Mouse (Mus musculus) frontal cortex, postnatal 14 days (tissue): ENCODE data around the gene Selplg.
"Not testable (repeated sequence)": the region's sequence is repeated elsewhere in the genome, so short reads cannot be mapped to it uniquely, and the experiment has no call there.

Experiments used
- DNase-seq, 2 experiments: peaks; one replicate each; pipeline ENCODE4 v3.0.0; 2022; ENCODE audit warnings: low spot score in 2 of 2

Gene Selplg

GRCm38 (mm10) chr5:113825558-113825957 lies 6.9 kb downstream of the Selplg start:
- DNase-seq: no peak

- no peak for DNase-seq
These were observed 8.2 kb downstream of the Selplg start for GRCm38 (mm10) chr5:113824228-113824627.

GRCm38 (mm10) chr5:113818572-113818971 lies 13.9 kb downstream of the Selplg start:
- no peak for DNase-seq

- DNase-seq: peak in 1 of 2 experiments; percentile 61
These were observed 16.7 kb downstream of the Selplg start for GRCm38 (mm10) chr5:113815638-113816152.

- no peak for DNase-seq
These were observed 17.4 kb downstream of the Selplg start for GRCm38 (mm10) chr5:113815041-113815389.

GRCm38 (mm10) chr5:113814111-113815040 lies 18.1 kb downstream of the Selplg start:
- no peak for DNase-seq

- no peak for DNase-seq
These were observed 18.8 kb downstream of the Selplg start for GRCm38 (mm10) chr5:113813608-113814007.

GRCm38 (mm10) chr5:113812638-113813037 lies 19.8 kb downstream of the Selplg start:
- no peak for DNase-seq

GRCm38 (mm10) chr5:113811824-113812420 lies 20.5 kb downstream of the Selplg start:
- not testable (repeated sequence) for DNase-seq

GRCm38 (mm10) chr5:113810111-113810510 lies 22.3 kb downstream of the Selplg start:
- no peak for DNase-seq

- no peak for DNase-seq
These were observed 24.3 kb downstream of the Selplg start for GRCm38 (mm10) chr5:113808177-113808576.

GRCm38 (mm10) chr5:113807712-113808111 lies 24.7 kb downstream of the Selplg start:
- DNase-seq: no peak

GRCm38 (mm10) chr5:113806414-113806813 lies 26.0 kb downstream of the Selplg start:
- DNase-seq: no peak

GRCm38 (mm10) chr5:113805301-113805700 lies 27.1 kb downstream of the Selplg start:
- no peak for DNase-seq

- no peak for DNase-seq
These were observed 28.0 kb downstream of the Selplg start for GRCm38 (mm10) chr5:113804395-113804966.

GRCm38 (mm10) chr5:113800280-113800679 lies 32.2 kb downstream of the Selplg start, which contains the start of gene Tmem119:
Tmem119 (minus strand) TSS chr5:113800516.
- DNase-seq: no peak

GRCm38 (mm10) chr5:113799691-113800090 lies 32.8 kb downstream of the Selplg start:
- no peak for DNase-seq

- no peak for DNase-seq
These were observed 33.9 kb downstream of the Selplg start for GRCm38 (mm10) chr5:113798525-113798924.

GRCm38 (mm10) chr5:113797149-113797882 lies 35.1 kb downstream of the Selplg start:
- DNase-seq: no peak

GRCm38 (mm10) chr5:113796401-113797148 lies 35.9 kb downstream of the Selplg start:
- DNase-seq: no peak
